Mouse (Mus musculus) megakaryocyte progenitor cell, adult 5-6 weeks (primary cell): ENCODE data around the gene Prl8a9. TPM values are rescaled to one million over a fixed set of nuclear protein-coding genes. Genes with fewer than 3 reads are reported as not detected.

Source experiments
- ATAC-seq: replicated peaks from 2 replicates; pipeline ENCODE4 v1.8.0; 2016; ENCODE audit warnings: mild to moderate bottlenecking, moderate TSS enrichment, inconsistent platforms; ENCODE audit not compliant: poor library complexity
- total RNA-seq, 2 experiments: library from RNA; stranded (forward) in 1 of 2; stranded (reverse) in 1 of 2; fragments of 157-497, 149-512 nt in 1 of 2; fragments of 200-1000 nt in 1 of 2; gene quantifications; 2 replicates each; pipeline versions ENCODE4 v1.2.3 to v1.2.4; 2015 to 2017

Gene Prl8a9
- total RNA-seq (2015) (not detected in 2 replicates), total RNA-seq (2017) (not detected in 2 replicates)

DNA sequence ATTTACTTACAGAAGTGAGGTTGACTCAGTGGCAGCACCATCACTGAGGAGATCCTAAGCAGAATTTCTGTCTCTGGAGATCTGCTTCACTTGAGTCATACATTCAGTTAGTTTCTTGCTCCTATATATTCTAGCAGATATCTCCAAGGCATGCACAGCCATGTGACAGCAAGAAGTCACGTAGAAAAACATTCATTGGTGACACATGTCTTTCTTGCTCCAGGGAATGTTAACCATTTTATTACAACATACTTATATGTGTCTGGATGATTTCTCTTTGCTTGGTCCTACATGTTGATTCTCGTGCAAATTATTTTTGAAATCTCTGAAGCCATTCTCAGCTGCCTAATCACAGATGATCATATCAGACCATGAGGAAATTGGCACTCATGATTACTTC, at the start of gene Prl8a9:
TSS of gene Prl8a9 (minus strand) at position 101 of the 400 bp plus-strand sequence.
- ATAC-seq, result no peak

DNA sequence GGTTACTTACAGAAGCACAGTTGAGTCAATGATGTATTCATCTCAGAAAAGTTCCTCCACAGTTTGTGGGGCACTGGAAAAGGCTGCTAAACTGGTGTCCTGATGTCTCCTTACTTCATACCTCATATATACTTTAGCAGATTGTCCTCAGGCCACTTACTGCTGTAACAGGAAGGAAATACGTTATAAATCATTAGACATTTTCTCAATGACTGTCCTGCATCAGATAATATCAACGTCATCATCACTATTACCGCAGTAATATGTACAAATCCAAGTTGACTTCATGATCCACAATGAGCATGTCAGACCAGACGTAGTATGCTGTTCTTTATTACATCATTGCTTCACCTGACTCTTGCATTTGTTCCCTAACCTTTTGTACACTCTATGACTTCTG, 46.1 kb upstream of the Prl8a9 start, which contains the start of gene Prl7b1:
TSS of gene Prl7b1 (minus strand) at position 101 of the 400 bp plus-strand sequence.
- no peak for ATAC-seq

DNA sequence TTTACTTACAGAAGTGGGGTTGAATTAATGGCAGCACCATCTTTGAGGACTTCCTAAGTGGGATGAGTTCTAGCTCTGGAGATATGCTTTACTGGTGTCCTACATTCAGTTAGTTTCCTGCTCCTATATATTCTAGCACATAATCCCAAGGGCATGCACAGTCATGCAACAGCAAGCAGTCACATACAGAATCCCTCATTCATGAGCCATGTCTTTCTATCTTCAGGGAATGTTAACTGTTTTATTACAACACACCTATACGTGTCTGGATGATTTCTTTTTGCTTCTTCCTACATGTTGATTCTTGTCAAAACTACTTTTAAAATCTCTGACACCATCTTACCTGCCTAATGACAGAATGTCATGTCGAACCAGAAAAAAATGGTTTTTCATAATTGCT, 17.7 kb upstream of the Prl8a9 start, which contains the start of gene Prl8a1:
TSS of gene Prl8a1 (minus strand) at position 101 of the 400 bp plus-strand sequence.
- no peak for ATAC-seq

DNA sequence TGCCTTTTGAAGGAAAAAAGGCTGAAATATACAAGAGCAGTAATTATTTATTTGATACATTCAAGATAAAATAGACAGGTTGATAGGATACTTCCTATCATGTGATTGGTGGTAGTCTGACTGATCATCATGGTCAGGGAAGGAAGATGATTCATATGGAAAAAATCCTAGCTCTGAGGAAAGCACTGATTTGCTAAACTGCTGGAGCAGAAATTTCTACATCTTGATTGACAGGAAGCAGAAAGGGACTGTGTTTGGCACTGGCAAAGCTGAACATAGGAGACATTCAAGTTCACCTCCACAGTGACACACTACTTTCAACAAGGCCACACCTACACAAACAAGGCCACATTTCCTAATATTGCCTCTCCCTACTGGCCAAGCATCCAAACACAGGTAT, 11.1 kb downstream of the Prl8a9 start:
- ATAC-seq, result no peak

DNA sequence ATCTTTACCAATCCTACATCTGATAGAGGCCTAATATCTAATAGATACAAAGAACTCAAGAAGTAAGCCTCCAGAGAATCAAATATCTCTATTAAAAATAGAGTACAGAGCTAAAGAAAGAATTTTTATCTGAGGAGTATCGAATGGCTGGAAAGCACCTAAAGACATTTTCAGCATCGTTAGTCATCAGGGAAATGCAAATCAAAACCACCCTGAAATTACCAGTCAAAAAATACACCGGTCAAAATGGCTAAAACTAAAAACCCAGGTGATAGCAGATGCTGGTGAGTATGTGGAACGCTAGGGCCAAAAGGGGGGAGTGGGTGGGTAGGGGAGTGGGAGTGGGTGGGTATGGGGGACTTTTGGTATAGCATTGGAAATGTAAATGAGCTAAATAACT, 41.2 kb downstream of the Prl8a9 start:
- ATAC-seq, result no peak

DNA sequence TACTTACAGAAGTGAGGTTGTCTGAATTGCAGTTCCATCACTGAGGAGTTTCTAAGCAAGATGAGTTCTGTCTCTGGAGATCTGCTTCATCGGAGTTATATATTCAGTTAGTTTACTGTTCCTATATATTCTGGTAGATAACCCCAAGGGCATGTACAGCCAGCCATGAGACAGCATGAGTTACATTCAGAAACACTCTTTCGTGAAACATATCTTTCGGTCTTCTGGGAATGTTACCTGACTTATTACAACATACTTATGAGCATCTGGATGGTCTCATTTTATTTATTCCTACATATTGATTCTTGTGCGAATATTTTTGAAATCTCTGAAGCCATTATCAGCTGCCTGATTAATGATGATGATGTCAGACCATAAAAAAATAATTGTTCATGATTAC, 51.3 kb downstream of the Prl8a9 start, which contains the start of gene Prl8a8:
TSS of gene Prl8a8 (minus strand) at position 101 of the 400 bp plus-strand sequence.
- ATAC-seq, result no peak

Other genes starting within 250 kb of the Prl8a9 start
- not detected in 2 replicates for gene Prl8a2, start 218.9 kb downstream of the Prl8a9 start, total RNA-seq (2015)
- not detected in 2 replicates for gene Prl8a2, start 218.9 kb downstream of the Prl8a9 start, total RNA-seq (2017)
- gene Prl2b1, start 173.8 kb downstream of the Prl8a9 start, total RNA-seq (2015), result not detected in 2 replicates
- not detected in 2 replicates for gene Prl2b1, start 173.8 kb downstream of the Prl8a9 start, total RNA-seq (2017)
- not detected in 2 replicates for gene Prl8a6, start 125.9 kb downstream of the Prl8a9 start, total RNA-seq (2015)
- not detected in 2 replicates for gene Prl8a6, start 125.9 kb downstream of the Prl8a9 start, total RNA-seq (2017)
- gene Prl8a8, start 51.4 kb downstream of the Prl8a9 start, total RNA-seq (2015), result not detected in 2 replicates
- gene Prl8a8, start 51.4 kb downstream of the Prl8a9 start, total RNA-seq (2017), result not detected in 2 replicates
- not detected in 2 replicates for gene Prl8a1, start 17.6 kb upstream of the Prl8a9 start, total RNA-seq (2015)
- gene Prl8a1, start 17.6 kb upstream of the Prl8a9 start, total RNA-seq (2017), result not detected in 2 replicates
- not detected in 2 replicates for gene Prl7b1, start 46.0 kb upstream of the Prl8a9 start, total RNA-seq (2015)
- gene Prl7b1, start 46.0 kb upstream of the Prl8a9 start, total RNA-seq (2017), result not detected in 2 replicates
- not detected in 2 replicates for gene Prl7a1, start 77.9 kb upstream of the Prl8a9 start, total RNA-seq (2015)
- not detected in 2 replicates for gene Prl7a1, start 77.9 kb upstream of the Prl8a9 start, total RNA-seq (2017)
- gene Prl7a2, start 103.4 kb upstream of the Prl8a9 start, total RNA-seq (2015), result not detected in 2 replicates
- gene Prl7a2, start 103.4 kb upstream of the Prl8a9 start, total RNA-seq (2017), result not detected in 2 replicates
- gene Prl7d1, start 152.1 kb upstream of the Prl8a9 start, total RNA-seq (2015), result not detected in 2 replicates
- gene Prl7d1, start 152.1 kb upstream of the Prl8a9 start, total RNA-seq (2017), result not detected in 2 replicates
- gene Prl7c1, start 216.2 kb upstream of the Prl8a9 start, total RNA-seq (2015), result not detected in 2 replicates
- not detected in 2 replicates for gene Prl7c1, start 216.2 kb upstream of the Prl8a9 start, total RNA-seq (2017)
- not detected in 2 replicates for gene Prl2a1, start 237.0 kb upstream of the Prl8a9 start, total RNA-seq (2015)
- gene Prl2a1, start 237.0 kb upstream of the Prl8a9 start, total RNA-seq (2017), result not detected in 2 replicates